Mouse (Mus musculus) kidney, postnatal 36 days (tissue): Measurements from ENCODE around the gene Med11.
"Not testable (repeated sequence)": the region's sequence is repeated elsewhere in the genome, so short reads cannot be mapped to it uniquely, and the experiment has no call there.

Experiments
- DNase-seq, 2 experiments: peaks; one replicate each; pipeline ENCODE4 v3.0.0; 2021 to 2022; ENCODE audit warnings: mixed read lengths in 2 of 2

Gene Med11

GRCm38 (mm10) chr11:70450926-70451325 is 793 bp upstream of the Med11 start:
- DNase-seq = no peak

GRCm38 (mm10) chr11:70453261-70454044 is 1.7 kb downstream of the Med11 start:
- DNase-seq = peak in 1 of 2 experiments; percentile 33

- peak in 1 of 2 experiments; percentile 29 for DNase-seq
Observed at GRCm38 (mm10) chr11:70458688-70459600, 7.2 kb downstream of the Med11 start, which contains the start of gene Zmynd15. Gene Zmynd15, plus strand, starts transcription at chr11:70459433.

- peak; percentile 63 to 76 for DNase-seq
Observed at GRCm38 (mm10) chr11:70459601-70460101, 7.9 kb downstream of the Med11 start, which contains the start of gene Cxcl16. Gene Cxcl16, minus strand, starts transcription at chr11:70459984.

- no peak for DNase-seq
Observed at GRCm38 (mm10) chr11:70463970-70464369, 12.3 kb downstream of the Med11 start.

- DNase-seq = no peak
Observed at GRCm38 (mm10) chr11:70465211-70465610, 13.5 kb downstream of the Med11 start.

GRCm38 (mm10) chr11:70465824-70466223 is 14.1 kb downstream of the Med11 start:
- DNase-seq = peak; percentile 34 to 76

- no peak for DNase-seq
Observed at GRCm38 (mm10) chr11:70467902-70468619, 16.3 kb downstream of the Med11 start.

GRCm38 (mm10) chr11:70469764-70470163 is 18.0 kb downstream of the Med11 start:
- DNase-seq = no peak

GRCm38 (mm10) chr11:70472716-70473115 is 21.0 kb downstream of the Med11 start:
- DNase-seq = peak; percentile 71 to 81

GRCm38 (mm10) chr11:70473291-70473690 is 21.6 kb downstream of the Med11 start:
- DNase-seq = not testable (repeated sequence)

GRCm38 (mm10) chr11:70474872-70475534 is 23.3 kb downstream of the Med11 start:
- DNase-seq = peak; percentile 71 to 77

GRCm38 (mm10) chr11:70485498-70485897 is 33.8 kb downstream of the Med11 start:
- DNase-seq = peak; percentile 35 to 42

- DNase-seq = no peak
Observed at GRCm38 (mm10) chr11:70487816-70488215, 36.1 kb downstream of the Med11 start.

- no peak for DNase-seq
Observed at GRCm38 (mm10) chr11:70489138-70489537, 37.4 kb downstream of the Med11 start.

GRCm38 (mm10) chr11:70489684-70490083 is 38.0 kb downstream of the Med11 start:
- DNase-seq = no peak

GRCm38 (mm10) chr11:70499566-70500475 is 48.1 kb downstream of the Med11 start:
- DNase-seq = peak; percentile 63 to 66

GRCm38 (mm10) chr11:70500476-70500812 is 48.7 kb downstream of the Med11 start:
- DNase-seq = no peak

- DNase-seq = no peak
Observed at GRCm38 (mm10) chr11:70502018-70502417, 50.3 kb downstream of the Med11 start.
